Mouse (Mus musculus): ENCODE measurements at regions not wholly inside any gene's neighbourhood (a gene's known extent, or its start where the extent isn't known, plus 50 kb on each side); places are given as distances from the start of the nearest gene placed in this dataset.
A peak's percentile ranks its signal among the peaks of the same experiment; 100 is the strongest.

- peak; percentile 35 for DNase-seq
These were observed 54.2 kb upstream of the Rfpl4b start for GRCm38 (mm10) chr10:38875667-38876245.

GRCm38 (mm10) chr10:38879271-38879670, 57.7 kb upstream of the Rfpl4b start:
- DNase-seq, result no peak

DNA sequence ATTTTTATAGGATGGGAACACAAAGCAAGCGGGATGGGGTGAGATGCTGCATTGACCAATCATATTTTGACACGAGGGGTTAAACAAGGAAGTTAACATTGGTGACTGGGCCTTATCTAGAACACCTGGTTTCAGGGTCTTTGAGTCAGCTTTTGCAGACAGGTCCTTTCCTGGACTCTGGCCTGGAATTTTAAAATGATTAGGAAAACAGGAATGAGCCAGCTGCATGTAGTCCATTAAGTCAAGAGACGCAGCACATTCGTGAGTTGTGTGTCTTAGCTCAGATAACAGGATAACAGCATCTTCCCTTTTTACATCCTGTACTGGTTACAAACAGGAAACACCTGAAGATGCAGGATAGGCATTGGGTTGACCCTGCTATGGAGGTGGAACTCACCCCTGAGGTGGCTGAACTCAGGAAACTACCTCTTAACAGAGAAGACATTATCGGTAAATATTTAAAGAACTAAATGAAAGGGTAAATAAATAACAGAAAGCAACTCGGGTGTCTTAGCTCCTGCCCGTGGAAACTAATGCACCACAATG, 59.1 kb upstream of the Rfpl4b start:
- DNase-seq, result no peak

- peak; percentile 18 for DNase-seq
These were observed 60.6 kb upstream of the Rfpl4b start for GRCm38 (mm10) chr10:38882154-38882553.

- no peak for DNase-seq
These were observed 62.4 kb upstream of the Rfpl4b start for GRCm38 (mm10) chr10:38883816-38884599.

GRCm38 (mm10) chr10:38884641-38885040, 63.1 kb upstream of the Rfpl4b start:
- no peak for DNase-seq

GRCm38 (mm10) chr10:38886441-38886840, 64.9 kb upstream of the Rfpl4b start:
- no peak for DNase-seq

DNA sequence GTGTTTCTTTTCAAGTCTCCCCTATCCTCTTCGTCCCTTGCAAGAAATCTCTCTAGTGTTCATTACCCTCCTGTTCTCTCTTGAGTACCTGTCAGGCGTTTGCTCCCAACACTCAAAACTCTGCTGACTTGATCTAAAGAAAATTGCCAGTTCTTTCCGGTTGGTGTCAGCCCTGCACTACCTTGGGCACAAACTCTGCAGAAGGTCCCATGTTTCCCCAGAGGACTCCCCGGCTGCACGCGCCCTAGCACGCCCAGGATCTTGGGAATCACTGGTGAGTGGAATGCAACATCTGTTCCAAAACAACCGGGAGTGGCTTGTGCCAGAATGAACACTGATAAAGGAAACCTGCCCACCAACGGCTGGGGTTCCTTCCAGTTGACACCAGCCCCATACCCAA, 66.3 kb upstream of the Rfpl4b start:
- no peak for DNase-seq

- DNase-seq, result no peak
These were observed 70.6 kb upstream of the Lama4 start for GRCm38 (mm10) chr10:38894706-38895105.

- DNase-seq, result peak; percentile 13
These were observed 69.7 kb upstream of the Lama4 start for GRCm38 (mm10) chr10:38895656-38896055.

DNA sequence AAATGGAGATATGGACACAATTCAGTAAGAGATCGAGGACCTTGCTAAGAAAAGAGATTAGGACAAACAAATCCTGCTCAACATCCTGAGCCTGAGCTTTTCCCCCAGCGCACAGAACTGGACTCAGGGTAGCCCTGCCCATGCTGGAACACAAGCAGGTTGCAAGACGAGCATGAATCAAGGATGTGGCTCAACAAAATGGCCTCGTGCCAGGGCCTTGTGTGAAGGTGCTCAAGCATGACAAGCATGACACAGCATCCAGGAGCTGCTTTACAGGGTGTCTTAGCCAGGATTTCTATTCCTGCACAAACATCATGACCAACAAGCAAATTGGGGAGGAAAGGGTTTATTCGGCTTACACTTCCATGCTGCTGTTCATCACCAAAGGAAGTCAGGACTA, 67.7 kb upstream of the Lama4 start:
- DNase-seq, result peak; percentile 66

DNA sequence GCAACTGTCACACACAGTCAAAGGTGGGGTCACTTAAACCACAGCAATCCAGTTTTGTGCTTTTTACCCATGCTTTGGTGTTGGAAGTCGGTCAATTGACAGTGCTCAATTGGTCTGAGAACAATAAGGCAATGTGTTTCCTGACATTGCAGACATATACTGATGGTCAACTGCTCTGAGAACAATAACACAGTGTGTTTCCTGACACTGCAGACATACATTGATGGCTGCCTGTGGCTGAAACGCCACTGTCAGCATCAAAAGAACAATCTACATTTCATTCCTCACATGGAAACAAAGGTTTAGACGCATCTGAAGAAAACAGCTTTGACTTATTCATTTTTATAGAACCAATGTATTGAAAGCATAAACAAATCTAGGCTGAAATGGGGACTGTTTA, 59.2 kb upstream of the Lama4 start:
- DNase-seq, result no peak

GRCm38 (mm10) chr10:38907835-38908234, 57.5 kb upstream of the Lama4 start:
- no peak for DNase-seq

- DNase-seq, result peak; percentile 12
These were observed 57.0 kb upstream of the Lama4 start for GRCm38 (mm10) chr10:38908277-38908676.

GRCm38 (mm10) chr10:38909152-38909732, 56.1 kb upstream of the Lama4 start:
- no peak for DNase-seq

- DNase-seq, result no peak
These were observed 55.5 kb upstream of the Lama4 start for GRCm38 (mm10) chr10:38909843-38910242.

DNA sequence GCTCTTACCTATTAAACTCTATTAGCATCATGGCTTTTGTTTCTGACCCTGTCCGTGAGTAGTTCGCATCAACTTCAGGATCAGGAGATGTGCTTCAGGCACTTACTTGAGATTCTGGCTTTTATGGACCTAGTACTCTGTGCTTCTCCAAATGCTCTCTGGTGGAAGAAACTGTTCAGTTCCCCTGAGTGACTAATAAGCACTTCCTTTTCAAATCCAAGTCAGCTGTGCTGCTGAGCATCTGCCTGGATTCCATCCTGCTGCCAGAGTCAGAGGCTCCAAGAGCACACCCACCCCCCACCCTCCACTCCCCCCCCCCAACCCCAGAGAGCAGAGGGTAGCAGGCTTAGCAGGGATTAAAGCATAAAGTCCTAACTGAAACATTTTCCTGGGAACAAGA, 52.3 kb upstream of the Lama4 start:
- DNase-seq, result no peak

Data from adrenal gland, postnatal 25 days (tissue).